ENCODE assay signal across 8 mouse cellular contexts in genomic region chr4:129190538-129190937, GRCm38 (mm10). TPM values are rescaled to one million over a fixed set of nuclear protein-coding genes. Genes with fewer than 3 reads are reported as not detected.
DNase-seq lines count a peak whose midpoint lies in the region; ATAC-seq and TF ChIP-seq lines count a peak whose summit lies in the region.

No protein-coding gene starts in this region.

- peak overlapping the region; percentile 94 for H3K9ac ChIP-seq in MEL (ENCODE audit: control insufficient read depth, low read depth, low read length, poor library complexity, severe bottlenecking)
- peak overlapping the region; percentile 82 for H3K9ac ChIP-seq in intestine, embryonic 16.5 days (ENCODE audit: low read depth, low read length)

- 1% methylated on average over 12 of the region's 12 CpGs for WGBS in intestine, embryonic 16.5 days
- WGBS in midbrain, embryonic 10.5 days = 6% methylated on average over 12 of the region's 12 CpGs

- no peak for TF ChIP-seq EP300 in MEL (IDR thresholded peaks at IDR 0.05; ENCODE audit: low read depth in 1 of 2, low read length in 2 of 2)

- H3K79me2 ChIP-seq in MEL (ENCODE audit: control insufficient read depth, insufficient read depth, low read length, poor library complexity) = peaks cover 56% of the 10 kb centered on the region

- peaks cover 23 to 26% of the 10 kb centered on the region in 2 experiments for H3K36me3 ChIP-seq in MEL (ENCODE audit: control insufficient read depth in 1 of 2, insufficient read depth in 2 of 2, low read length in 2 of 2)
- H3K36me3 ChIP-seq in intestine, embryonic 16.5 days (ENCODE audit: control insufficient read depth, insufficient read depth, low read length) = no peaks in the 10 kb centered on the region
- peaks cover 33% of the 10 kb centered on the region for H3K36me3 ChIP-seq in midbrain, embryonic 10.5 days

- H3K9me3 ChIP-seq in MEL (replicated peaks; ENCODE audit: insufficient read depth, low read length) = no peaks in the 10 kb centered on the region
- no peaks in the 10 kb centered on the region for H3K9me3 ChIP-seq in intestine, embryonic 16.5 days (ENCODE audit: control insufficient read depth, low read length)
- H3K9me3 ChIP-seq in midbrain, embryonic 10.5 days (replicated peaks) = no peaks in the 10 kb centered on the region

- peak overlapping the region; percentile 65 for H3K4me2 ChIP-seq in intestine, embryonic 16.5 days (ENCODE audit: low read depth, low read length)

- no peak for TF ChIP-seq RAD21 in MEL (IDR thresholded peaks at IDR 0.05; ENCODE audit: low read depth, low read length)

- peak; percentile 18; the same call in 1 of the 2 replicates for ATAC-seq in erythroblast, adult 5-6 weeks (replicated peaks; ENCODE audit: low FRiP score, poor library complexity, severe bottlenecking)
- no peak for ATAC-seq in intestine, embryonic 16.5 days

- H3K4me1 ChIP-seq in MEL (ENCODE audit: control insufficient read depth in 1 of 2, insufficient read depth in 2 of 2, low read length in 2 of 2) = peaks cover 6 to 16% of the 10 kb centered on the region in 2 experiments
- peaks cover 14% of the 10 kb centered on the region; the same call in 1 of the 2 replicates for H3K4me1 ChIP-seq in intestine, embryonic 16.5 days (ENCODE audit: control insufficient read depth, insufficient read depth, low read length)
- peaks cover 36% of the 10 kb centered on the region for H3K4me1 ChIP-seq in midbrain, embryonic 10.5 days

- 0 out of 4 replicates have a peak, but pooled peaks of 1 of the 2 experiments have one; percentile 38 for TF ChIP-seq POLR2A in MEL (IDR thresholded peaks at IDR 0.05; ENCODE audit: control insufficient read depth in 1 of 2, insufficient read depth in 1 of 2, low read depth in 1 of 2, low read length in 2 of 2, poor library complexity in 1 of 2)

- intact Hi-C loops in heart, postnatal 25 days (cut with DNase I) = loop anchor here (5.0 kb wide), 2 partner anchors 142 to 267 kb away; no protein-coding TSS in a partner anchor

- H3K27ac ChIP-seq in MEL (ENCODE audit: control insufficient read depth, low read depth, low read length) = peak overlapping the region; percentile 89
- peak overlapping the region; percentile 88 for H3K27ac ChIP-seq in intestine, embryonic 16.5 days (ENCODE audit: low read length)
- peak overlapping the region; percentile 97 for H3K27ac ChIP-seq in midbrain, embryonic 10.5 days (replicated peaks)

- no peaks in the 10 kb centered on the region for H3K27me3 ChIP-seq in MEL (ENCODE audit: control insufficient read depth in 1 of 2, insufficient read depth in 2 of 2, low read length in 2 of 2)
- no peaks in the 10 kb centered on the region for H3K27me3 ChIP-seq in intestine, embryonic 16.5 days (replicated peaks; ENCODE audit: control insufficient read depth, insufficient read depth, low read length)
- no peaks in the 10 kb centered on the region for H3K27me3 ChIP-seq in midbrain, embryonic 10.5 days (ENCODE audit: low read depth, poor library complexity, severe bottlenecking)

- H3K4me3 ChIP-seq in MEL (ENCODE audit: control insufficient read depth in 1 of 2, insufficient read depth in 1 of 2, low read depth in 2 of 2, low read length in 2 of 2) = peak overlapping the region; percentile 62 to 88
- H3K4me3 ChIP-seq in intestine, embryonic 16.5 days (ENCODE audit: low read length) = peak overlapping the region; percentile 91
- peak overlapping the region; percentile 97 for H3K4me3 ChIP-seq in midbrain, embryonic 10.5 days

- peak; percentile 87 for DNase-seq in heart, adult 11 months
- no peak for DNase-seq in heart, postnatal 25 days (ENCODE audit: low spot score)
- peak; percentile 67 for DNase-seq in MEL (ENCODE audit: low read depth, low spot score)
- peak; percentile 15 for DNase-seq in midbrain, embryonic 10.5 days (ENCODE audit: low spot score)
- DNase-seq in retina, postnatal 1 day = no peak
- DNase-seq in gastrocnemius, postnatal 25 days = no peak

- TF ChIP-seq CTCF in MEL (IDR thresholded peaks at IDR 0.05 in 2 of 3, conservative IDR thresholded peaks at IDR 0.05 in 1 of 3; ENCODE audit: control insufficient read depth in 1 of 3, insufficient read depth in 1 of 3, low read depth in 2 of 3, low read length in 3 of 3, poor library complexity in 1 of 3, severe bottlenecking in 1 of 3) = no peak

TF ChIP-seq in MEL, 35 proteins besides CTCF, POLR2A, EP300 and RAD21:
- TF ChIP-seq NELFE (IDR thresholded peaks at IDR 0.05; ENCODE audit: low read depth, low read length) = no peak
- no peak for TF ChIP-seq UBTF (IDR thresholded peaks at IDR 0.05; ENCODE audit: borderline replicate concordance, insufficient read depth, low read depth, low read length)
- TF ChIP-seq USF1 (IDR thresholded peaks at IDR 0.05; ENCODE audit: low read depth, low read length) = no peak
- no peak for TF ChIP-seq POLR2AphosphoS5 (IDR thresholded peaks at IDR 0.05; ENCODE audit: borderline replicate concordance, low read depth, low read length)
- TF ChIP-seq TBP (IDR thresholded peaks at IDR 0.05; ENCODE audit: low read depth, low read length) = no peak
- TF ChIP-seq MAZ (IDR thresholded peaks at IDR 0.05; ENCODE audit: low read depth, low read length) = no peak
- no peak for TF ChIP-seq CHD1 (IDR thresholded peaks at IDR 0.05; ENCODE audit: low read depth, low read length)
- TF ChIP-seq HCFC1 (IDR thresholded peaks at IDR 0.05; ENCODE audit: low read depth, low read length) = no peak
- no peak for TF ChIP-seq NRF1 (IDR thresholded peaks at IDR 0.05; ENCODE audit: insufficient read depth, low read depth, low read length, poor library complexity, severe bottlenecking)
- no peak for TF ChIP-seq TAL1 (IDR thresholded peaks at IDR 0.05; ENCODE audit: low read length)
- no peak for TF ChIP-seq TCF12 (IDR thresholded peaks at IDR 0.05; ENCODE audit: low read depth, low read length)

RNA-seq across cellular contexts. Expression of gene Yars, which starts 1.0 kb away (rescaled TPM):
- total RNA-seq in heart, postnatal 25 days (2021) = 10 to 100 TPM; 26.9 to 30.0 TPM
- total RNA-seq in MEL (2012; rRNA removed) = 89.5 and 113 TPM in 2 replicates
- polyA plus RNA-seq in MEL (2012; ENCODE audit: insufficient read depth in 1 of 2, insufficient read length in 2 of 2, low read depth in 1 of 2, low replicate concordance in 2 of 2, missing spikeins in 1 of 2) = 100 to 1,000 TPM; 179 to 539 TPM
- total RNA-seq in erythroblast, adult 5-6 weeks (2015; ENCODE audit: low replicate concordance) = 4.2 and 11.3 TPM in 2 replicates
- 10.7 and 34.0 TPM in 2 replicates for total RNA-seq in erythroblast, adult 5-6 weeks (2017; ENCODE audit: low replicate concordance)
- polyA plus RNA-seq in intestine, embryonic 16.5 days (2015; fragmentation: Nextera tagmentation; extraction: Ambion mirVana) = 104 and 107 TPM in 2 replicates
- polyA plus RNA-seq in midbrain, embryonic 10.5 days (2016; fragmentation: Nextera tagmentation; extraction: Ambion mirVana) = 107 and 111 TPM in 2 replicates
- total RNA-seq in gastrocnemius, postnatal 25 days (2021) = 10 to 100 TPM; 31.7 to 34.2 TPM

RNA-seq across cellular contexts. Expression of gene S100pbp, which starts 1.0 kb away (rescaled TPM):
- total RNA-seq in heart, postnatal 25 days (2021) = 10 to 100 TPM; 12.9 to 14.1 TPM
- 11.6 and 14.2 TPM in 2 replicates for total RNA-seq in MEL (2012; rRNA removed)
- polyA plus RNA-seq in MEL (2012; ENCODE audit: insufficient read depth in 1 of 2, insufficient read length in 2 of 2, low read depth in 1 of 2, low replicate concordance in 2 of 2, missing spikeins in 1 of 2) = 10 to 100 TPM in 1 of 2 experiments, not detected in 1; 28.3 TPM
- total RNA-seq in erythroblast, adult 5-6 weeks (2015; ENCODE audit: low replicate concordance) = 12.7 and 13.6 TPM in 2 replicates
- total RNA-seq in erythroblast, adult 5-6 weeks (2017; ENCODE audit: low replicate concordance) = 7.5 and 8.7 TPM in 2 replicates
- polyA plus RNA-seq in intestine, embryonic 16.5 days (2015; fragmentation: Nextera tagmentation; extraction: Ambion mirVana) = 10.3 and 10.9 TPM in 2 replicates
- 28.2 and 28.8 TPM in 2 replicates for polyA plus RNA-seq in midbrain, embryonic 10.5 days (2016; fragmentation: Nextera tagmentation; extraction: Ambion mirVana)
- 1 to 10 TPM; 3.5 to 4.0 TPM for total RNA-seq in gastrocnemius, postnatal 25 days (2021)

RNA-seq across cellular contexts. Expression of gene Fndc5, which starts 53.7 kb away (rescaled TPM):
- 100 to 1,000 TPM; 325 TPM for total RNA-seq in heart, postnatal 25 days (2021)
- 15.5 and 15.8 TPM in 2 replicates for total RNA-seq in MEL (2012; rRNA removed)
- polyA plus RNA-seq in MEL (2012; ENCODE audit: insufficient read depth in 1 of 2, insufficient read length in 2 of 2, low read depth in 1 of 2, low replicate concordance in 2 of 2, missing spikeins in 1 of 2) = 100 to 1,000 TPM in 1 of 2 experiments, 10 to 100 TPM in 1; 35.9 to 123 TPM
- total RNA-seq in erythroblast, adult 5-6 weeks (2015; ENCODE audit: low replicate concordance) = not detected in 2 replicates
- not detected in 2 replicates for total RNA-seq in erythroblast, adult 5-6 weeks (2017; ENCODE audit: low replicate concordance)
- 1.5 and 2.2 TPM in 2 replicates for polyA plus RNA-seq in intestine, embryonic 16.5 days (2015; fragmentation: Nextera tagmentation; extraction: Ambion mirVana)
- polyA plus RNA-seq in midbrain, embryonic 10.5 days (2016; fragmentation: Nextera tagmentation; extraction: Ambion mirVana) = 0.50 and 0.78 TPM in 2 replicates
- 10 to 100 TPM; 71.5 to 93.0 TPM for total RNA-seq in gastrocnemius, postnatal 25 days (2021)

Comparison
In these comparisons a context has a peak if more than half of its experiments do, and no peak if none do; other contexts are left out.
1. DNase-seq: peak in heart, adult 11 months (single experiment), MEL (single experiment) and midbrain, embryonic 10.5 days (single experiment); none in heart, postnatal 25 days (single experiment), retina, postnatal 1 day (single experiment) and gastrocnemius, postnatal 25 days (single experiment).
2. RNA of gene Fndc5, which starts 53.7 kb away (total RNA-seq): 325 TPM in heart, postnatal 25 days, 71.5 to 93.0 TPM in gastrocnemius, postnatal 25 days and 15.5 to 15.8 TPM in MEL; not detected in erythroblast, adult 5-6 weeks; every median in the first group is over 10 times any median in the second.
3. Peak in every context shown above with its lines, with median percentiles within 50 percentile points of each other: H3K27ac ChIP-seq and H3K4me3 ChIP-seq.